Mouse (Mus musculus) telencephalon, adult 2 months (tissue): ENCODE results near the gene Vwa1.

Source experiments
- DNase-seq: peaks from one replicate; pipeline ENCODE4 v3.0.0-alpha.2; 2011; ENCODE audit warnings: low read depth, low spot score

The Vwa1 gene

GRCm38 (mm10) chr4:155780895-155781294 is 6.4 kb upstream of the Vwa1 start:
- no peak for DNase-seq

DNA sequence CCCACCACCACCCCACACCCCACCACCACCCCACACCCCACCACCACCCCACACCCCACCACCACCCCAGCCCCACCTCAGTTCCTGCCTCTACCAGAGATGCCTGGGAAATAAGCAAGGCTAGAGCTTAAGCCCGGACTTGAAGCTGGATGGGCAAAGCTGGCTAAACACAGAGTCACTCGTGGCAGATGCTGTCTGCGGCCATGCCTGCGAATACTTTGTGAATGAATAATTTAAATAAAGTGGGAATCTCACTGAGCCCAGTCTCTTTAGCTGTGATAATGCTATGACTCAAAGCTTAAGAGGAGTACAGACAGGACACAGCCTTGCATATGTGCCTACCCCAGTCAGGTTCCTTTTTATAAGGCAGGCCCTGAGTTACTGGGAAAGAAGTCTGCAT is 5.0 kb upstream of the Vwa1 start:
- no peak for DNase-seq

DNA sequence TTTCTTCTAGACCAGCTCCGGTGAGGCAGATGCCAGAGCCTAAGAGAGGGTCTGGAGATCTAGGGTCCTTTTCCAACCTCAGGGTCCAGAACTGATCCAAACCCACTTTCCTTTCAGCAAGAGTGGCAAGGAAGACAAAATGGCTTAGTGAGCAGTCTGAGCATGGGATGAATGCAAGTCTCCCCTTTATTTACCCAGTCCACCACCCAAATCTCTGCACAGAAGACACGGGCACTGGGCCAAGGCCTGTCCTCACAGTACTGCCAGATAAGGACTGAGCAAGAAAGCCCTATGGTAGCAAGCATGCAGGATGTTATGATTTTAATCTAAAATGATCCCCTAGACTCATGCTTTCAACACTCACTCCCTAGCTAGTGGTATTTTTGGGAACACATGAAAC is 3.3 kb upstream of the Vwa1 start:
- no peak for DNase-seq

DNA sequence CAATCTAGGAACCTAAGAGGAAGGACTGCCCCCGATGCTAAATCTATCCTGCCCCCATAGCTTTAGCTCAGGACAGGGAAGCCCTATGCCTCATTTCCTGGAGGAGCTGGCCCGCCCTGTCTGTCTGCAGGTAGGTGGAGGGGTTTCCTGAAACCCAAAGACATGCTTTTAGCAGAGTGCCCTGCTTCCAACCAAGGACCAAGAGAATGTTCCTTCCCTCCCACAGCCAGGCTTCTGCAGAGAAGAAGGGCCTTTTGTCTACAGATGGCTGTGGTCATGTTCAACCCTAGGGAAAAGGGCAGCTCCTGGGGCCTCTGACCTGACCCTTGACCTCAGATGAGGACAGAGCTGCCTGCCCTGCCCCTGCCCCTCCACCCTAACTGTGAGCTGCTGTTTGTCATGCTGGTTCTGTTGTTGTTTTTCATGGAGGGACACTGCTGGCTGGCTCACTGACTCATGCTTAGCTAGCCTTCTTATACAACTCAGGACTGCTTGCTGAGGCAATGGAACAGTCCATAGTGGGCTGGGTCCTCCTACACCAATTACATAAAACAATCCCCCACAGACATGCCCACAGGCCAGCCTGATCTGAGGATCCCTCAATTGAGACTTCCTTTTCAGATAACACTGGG is 2.3 kb upstream of the Vwa1 start:
- peak; percentile 53 for DNase-seq

GRCm38 (mm10) chr4:155775855-155776254 is 1.4 kb upstream of the Vwa1 start:
- no peak for DNase-seq

DNA sequence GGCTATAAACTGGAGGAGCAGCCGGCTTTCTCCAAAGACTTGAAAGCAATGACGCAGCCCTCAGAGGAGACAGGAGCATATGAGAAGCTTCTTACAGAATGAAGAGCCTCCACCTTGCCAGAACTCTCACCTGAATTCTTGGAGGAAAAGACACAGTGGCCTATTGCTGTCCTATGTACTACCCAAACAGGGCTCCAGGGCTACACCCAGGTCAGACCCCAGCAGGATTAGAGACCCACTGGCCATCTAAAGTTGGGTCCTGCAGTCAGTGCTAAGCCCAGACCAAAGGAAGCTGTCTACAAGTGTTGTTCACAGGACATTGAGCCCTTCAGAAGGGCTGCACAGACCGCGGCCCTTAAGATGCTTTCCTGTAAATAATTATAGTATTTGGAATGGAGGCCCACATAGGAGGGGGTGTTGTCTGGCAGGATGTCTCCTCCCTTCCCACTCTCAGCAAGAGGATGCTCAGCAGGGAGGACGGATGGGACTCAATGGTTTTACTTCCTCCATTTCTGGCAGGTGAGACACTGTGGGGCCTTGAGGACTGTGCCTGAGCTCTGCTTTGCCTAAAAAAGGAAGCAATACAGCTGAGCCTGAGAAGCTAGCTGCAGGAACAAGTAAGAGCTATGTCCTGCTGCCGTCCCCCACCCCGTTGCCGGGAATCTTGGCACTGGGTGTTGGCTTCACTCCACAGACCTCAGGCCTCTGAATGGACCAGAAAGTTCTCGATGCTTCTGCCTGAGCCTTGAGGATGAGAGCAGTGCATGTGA is 658 bp upstream of the Vwa1 start:
- DNase-seq, result no peak

- DNase-seq, result no peak
Measured at GRCm38 (mm10) chr4:155773335-155774078, 991 bp downstream of the Vwa1 start.

DNA sequence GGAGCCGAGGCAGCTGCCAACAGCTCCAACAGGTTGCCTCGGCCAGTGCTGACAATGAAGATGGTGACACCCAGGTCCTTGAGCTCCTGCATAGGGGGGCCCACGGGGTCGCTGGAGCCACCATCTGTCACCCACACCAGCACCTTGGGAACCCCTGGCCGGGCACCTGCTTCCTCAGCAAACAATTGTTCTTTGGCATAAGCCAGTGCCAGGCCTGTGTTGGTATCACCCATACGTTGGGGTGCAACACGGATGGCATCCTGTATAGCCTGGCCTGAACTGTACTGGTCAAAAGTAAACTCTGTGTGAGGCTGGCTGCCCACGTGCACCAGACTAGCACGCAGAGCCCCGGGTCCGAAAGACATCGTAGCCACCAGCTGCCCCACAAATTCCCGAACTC is 1.7 kb downstream of the Vwa1 start:
- no peak for DNase-seq

- no peak for DNase-seq
Measured at GRCm38 (mm10) chr4:155771706-155772105, 2.8 kb downstream of the Vwa1 start.

DNA sequence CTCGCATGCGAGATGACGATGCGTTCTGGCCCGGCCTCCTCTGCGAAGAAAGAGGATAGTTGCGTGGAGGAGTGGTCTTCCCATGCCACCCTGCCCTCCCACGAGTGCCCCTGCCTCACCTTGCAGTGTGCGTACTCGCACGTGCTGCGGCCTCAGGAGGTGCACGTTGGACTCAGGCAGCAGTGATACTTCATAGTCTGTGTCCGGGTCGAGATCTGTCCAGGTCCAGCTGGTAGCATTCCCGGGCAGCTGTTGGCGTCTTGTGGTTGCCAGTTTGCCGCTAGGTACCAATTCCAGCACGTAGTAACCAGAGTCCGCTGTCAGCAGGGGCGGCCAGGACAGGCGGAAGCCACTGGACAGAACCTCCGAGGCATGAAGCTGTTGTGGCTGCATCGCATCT is 3.9 kb downstream of the Vwa1 start:
- DNase-seq, result no peak

GRCm38 (mm10) chr4:155769880-155770512 is 4.5 kb downstream of the Vwa1 start:
- DNase-seq, result no peak

DNA sequence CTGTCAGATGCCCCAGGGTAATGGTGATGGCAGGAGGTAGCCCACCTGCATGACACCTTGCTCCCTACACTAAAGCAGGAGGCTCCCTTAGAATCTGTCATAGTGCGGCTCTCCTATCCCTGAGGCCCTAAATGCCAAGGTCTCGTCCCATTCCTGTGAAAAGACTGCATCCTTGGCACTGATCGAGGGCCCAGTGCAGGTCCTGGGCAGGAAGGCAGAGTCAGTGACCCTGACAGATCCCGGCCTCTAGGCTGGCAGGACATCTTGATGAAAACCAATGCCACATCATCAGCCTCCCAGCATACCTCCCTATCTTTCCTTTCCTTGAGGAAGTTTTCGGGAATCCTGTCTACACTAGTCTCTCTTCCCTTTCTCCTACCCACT is 5.0 kb downstream of the Vwa1 start:
- no peak for DNase-seq

GRCm38 (mm10) chr4:155762357-155762756 is 12.1 kb downstream of the Vwa1 start:
- no peak for DNase-seq

GRCm38 (mm10) chr4:155761356-155762099 is 13.0 kb downstream of the Vwa1 start:
- DNase-seq, result no peak

- DNase-seq, result peak; percentile 96
Measured at GRCm38 (mm10) chr4:155760613-155761355, 13.7 kb downstream of the Vwa1 start, which contains the start of gene Atad3a. Gene Atad3a, minus strand, starts transcription at chr4:155761093.

DNA sequence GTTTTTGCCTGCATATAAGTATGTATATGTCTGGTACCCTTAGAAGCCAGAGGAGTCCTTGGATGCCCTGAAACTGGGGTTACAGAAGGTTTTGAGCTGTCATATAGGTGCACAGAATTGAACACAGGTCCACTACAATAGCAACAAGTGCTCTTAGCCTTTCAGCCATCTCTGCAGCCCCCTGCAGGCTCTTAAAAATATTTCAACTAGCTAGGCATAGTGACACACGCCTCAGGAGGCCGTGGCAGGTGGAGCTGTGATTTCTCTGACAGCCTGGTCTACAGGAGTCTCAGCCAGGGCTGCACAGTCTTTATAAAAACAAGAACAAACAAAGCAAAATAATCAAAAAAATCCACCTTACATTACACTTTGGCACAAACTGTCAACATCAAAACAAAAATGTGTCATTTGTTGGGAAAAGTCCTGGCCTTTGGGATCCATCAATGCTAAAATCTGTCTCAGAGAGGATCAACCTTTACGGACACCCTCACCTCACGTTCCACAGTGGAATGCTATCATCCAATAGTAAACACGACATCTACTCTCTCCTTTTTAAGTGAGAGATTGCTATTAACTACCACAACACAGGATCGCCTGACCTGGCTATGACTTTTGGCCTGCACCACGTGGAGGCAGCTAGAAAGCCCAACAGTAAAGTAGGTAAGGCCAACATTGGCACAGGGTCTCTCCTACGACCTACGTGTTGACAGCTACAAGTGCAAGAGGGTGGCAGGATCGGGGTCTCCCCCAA is 14.5 kb downstream of the Vwa1 start:
- DNase-seq, result no peak

DNA sequence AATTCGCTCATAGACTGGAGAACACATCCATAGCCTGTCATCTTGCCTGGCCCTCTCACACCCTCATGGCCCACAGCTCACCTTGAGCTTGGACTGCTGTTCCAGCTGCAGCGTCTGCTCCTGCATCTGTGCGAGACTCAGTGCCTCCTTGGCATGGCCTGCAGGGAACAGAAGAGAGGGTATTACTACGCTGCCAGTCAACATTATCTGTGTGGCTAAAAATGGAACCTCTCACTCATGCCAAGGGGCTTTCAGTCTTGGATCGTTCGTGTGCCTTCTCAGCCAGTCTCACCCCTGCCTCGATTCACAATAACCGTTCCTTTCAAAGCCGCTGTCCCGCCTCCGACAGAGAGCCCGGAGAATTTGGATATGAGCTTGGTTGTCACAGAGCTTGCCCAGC is 17.5 kb downstream of the Vwa1 start:
- no peak for DNase-seq

- no peak for DNase-seq
Measured at GRCm38 (mm10) chr4:155746575-155747490, 27.7 kb downstream of the Vwa1 start.

DNA sequence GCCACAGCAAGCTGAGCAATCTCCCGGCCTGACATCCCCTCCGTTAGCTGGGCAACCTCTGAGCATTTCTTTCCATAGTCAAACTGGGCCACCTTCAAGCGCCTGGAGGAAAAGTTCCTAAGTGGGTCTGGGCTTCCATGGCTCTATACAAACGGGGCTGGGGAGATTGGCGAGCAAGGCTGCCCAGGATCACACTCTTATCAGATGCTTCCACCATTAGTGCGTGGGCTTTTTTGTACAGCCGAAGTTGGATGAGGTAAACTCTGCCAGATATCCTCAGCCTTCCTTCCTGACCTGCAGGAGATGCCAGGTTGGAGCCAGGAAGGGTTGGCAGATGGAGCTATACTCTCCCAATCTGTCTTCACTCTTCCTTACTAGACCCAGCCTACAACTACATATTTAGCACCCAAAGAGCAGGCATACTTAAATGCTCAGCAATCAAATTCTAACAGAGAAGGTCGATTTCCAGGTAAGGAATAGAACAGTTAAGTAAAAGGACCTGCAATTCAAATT is 28.4 kb downstream of the Vwa1 start:
- DNase-seq, result peak; percentile 50
